Mouse (Mus musculus): ENCODE results near the gene Stap1. TPM values are rescaled to one million over a fixed set of nuclear protein-coding genes. Genes with fewer than 3 reads are reported as not detected.

The Stap1 gene
- polyA plus RNA-seq, 1 experiment from 2014 or later, result 0.28 TPM

DNA sequence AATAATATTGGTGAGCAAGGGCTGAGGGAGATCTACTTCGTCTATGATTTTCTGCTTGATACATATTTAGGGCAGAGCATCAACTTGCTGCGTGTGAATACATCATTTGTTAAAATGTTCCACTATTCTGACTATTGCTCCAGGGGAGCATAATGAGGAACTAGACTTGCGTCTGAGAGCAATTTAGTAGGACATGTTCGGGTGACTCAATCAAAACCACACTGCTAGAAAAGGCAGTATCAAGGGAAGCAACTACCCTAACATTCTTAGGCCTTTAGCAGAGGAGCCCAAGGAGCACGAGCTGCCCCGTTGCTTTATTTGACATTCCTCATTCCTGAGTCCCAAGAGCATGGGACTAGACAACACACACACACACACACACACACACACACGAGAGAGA lies 13.4 kb downstream of the Stap1 start:
- Histone ChIP-seq H3K36me3 (no peaks in the 10 kb centered on the region), H3K9ac (replicated peaks) (no peak overlapping the region), H3K4me2 (replicated peaks) (no peak overlapping the region), H3K27me3 (no peaks in the 10 kb centered on the region), H3K27ac (no peak overlapping the region), H3K4me1 (replicated peaks) (no peaks in the 10 kb centered on the region), H3K9me3 (no peaks in the 10 kb centered on the region), H3K4me3 (replicated peaks) (no peak overlapping the region)
- ATAC-seq, result no peak
- WGBS, result 87% methylated on average over 7 of the region's 7 CpGs

DNA sequence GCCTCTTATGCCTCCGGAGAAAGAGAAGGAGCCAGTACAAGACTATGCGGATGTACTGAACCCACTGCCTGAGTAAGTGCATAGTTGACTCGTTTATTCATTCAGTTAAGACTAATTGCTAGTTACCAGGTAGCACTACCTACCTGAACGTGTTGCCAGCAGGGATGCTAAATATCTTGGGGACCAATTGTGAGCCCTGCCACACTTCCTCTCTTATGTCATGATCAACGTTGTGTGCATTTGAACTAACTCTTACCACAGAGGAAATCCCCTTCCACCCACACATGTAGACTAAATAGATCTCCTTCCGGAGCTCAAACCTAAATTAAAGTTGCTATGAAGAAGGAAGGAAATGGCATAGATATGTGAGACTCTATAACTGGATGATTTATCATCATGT lies 15.2 kb downstream of the Stap1 start:
- H3K36me3 ChIP-seq, result no peaks in the 10 kb centered on the region
- no peak for ATAC-seq
- no peak overlapping the region for H3K27ac ChIP-seq
- no peaks in the 10 kb centered on the region for H3K9me3 ChIP-seq
- no peak overlapping the region for H3K4me2 ChIP-seq (replicated peaks)
- H3K4me3 ChIP-seq (replicated peaks), result no peak overlapping the region
- no peak overlapping the region for H3K9ac ChIP-seq (replicated peaks)
- WGBS, result 86% methylated on average over 6 of the region's 6 CpGs
- H3K27me3 ChIP-seq, result no peaks in the 10 kb centered on the region
- H3K4me1 ChIP-seq (replicated peaks), result no peaks in the 10 kb centered on the region

DNA sequence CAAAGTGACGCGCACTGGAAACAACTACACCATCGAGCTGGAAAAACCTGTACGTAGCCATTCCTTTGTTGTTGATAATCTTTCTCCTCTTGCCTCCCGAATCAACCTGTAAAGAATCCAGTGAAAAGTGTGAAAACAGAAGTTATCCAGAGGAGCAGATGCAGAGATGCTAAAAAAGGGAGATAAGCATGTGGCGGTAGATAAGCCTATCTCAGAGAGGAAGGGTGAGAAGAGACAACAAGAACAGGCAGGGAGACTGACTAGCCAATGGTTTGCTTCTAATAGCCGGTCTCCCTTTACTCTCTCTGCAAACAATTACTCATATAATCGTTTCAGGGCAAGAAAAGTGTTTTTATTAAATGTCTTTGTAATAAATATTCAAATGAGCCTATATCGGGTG lies 23.2 kb downstream of the Stap1 start:
- Histone ChIP-seq H3K9ac (replicated peaks) (no peak overlapping the region), H3K4me2 (replicated peaks) (no peak overlapping the region), H3K27me3 (no peaks in the 10 kb centered on the region), H3K27ac (no peak overlapping the region), H3K36me3 (no peaks in the 10 kb centered on the region), H3K9me3 (no peaks in the 10 kb centered on the region), H3K4me3 (replicated peaks) (no peak overlapping the region), H3K4me1 (replicated peaks) (no peaks in the 10 kb centered on the region)
- 90% methylated on average over 9 of the region's 9 CpGs for WGBS
- no peak for ATAC-seq

DNA sequence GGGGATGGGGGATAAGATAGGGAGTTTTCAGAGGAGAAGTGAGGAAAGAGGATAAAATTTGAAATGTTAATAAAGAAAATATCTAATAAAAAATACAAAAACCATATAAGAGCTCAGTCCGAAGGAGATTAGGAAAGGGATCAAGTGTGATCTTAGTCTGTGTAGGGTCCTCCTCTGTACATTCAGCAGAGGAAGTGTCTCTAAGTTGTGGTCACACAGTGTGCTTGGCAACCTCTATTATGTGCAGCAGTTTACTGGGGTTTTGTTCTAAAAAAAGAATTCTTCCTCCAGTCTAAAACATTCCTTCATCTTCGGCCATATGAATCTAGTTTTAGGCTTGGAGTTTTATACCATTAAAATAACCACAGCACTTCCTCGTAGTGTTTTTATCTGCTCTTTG lies 27.4 kb downstream of the Stap1 start:
- H3K27ac ChIP-seq, result no peak overlapping the region
- ATAC-seq, result no peak
- no peak overlapping the region for H3K4me3 ChIP-seq (replicated peaks)
- no peaks in the 10 kb centered on the region for H3K36me3 ChIP-seq
- 89% methylated on average over 3 of the region's 3 CpGs for WGBS
- H3K9ac ChIP-seq (replicated peaks), result no peak overlapping the region
- no peaks in the 10 kb centered on the region for H3K4me1 ChIP-seq (replicated peaks)
- H3K9me3 ChIP-seq, result no peaks in the 10 kb centered on the region
- H3K4me2 ChIP-seq (replicated peaks), result no peak overlapping the region
- no peaks in the 10 kb centered on the region for H3K27me3 ChIP-seq

DNA sequence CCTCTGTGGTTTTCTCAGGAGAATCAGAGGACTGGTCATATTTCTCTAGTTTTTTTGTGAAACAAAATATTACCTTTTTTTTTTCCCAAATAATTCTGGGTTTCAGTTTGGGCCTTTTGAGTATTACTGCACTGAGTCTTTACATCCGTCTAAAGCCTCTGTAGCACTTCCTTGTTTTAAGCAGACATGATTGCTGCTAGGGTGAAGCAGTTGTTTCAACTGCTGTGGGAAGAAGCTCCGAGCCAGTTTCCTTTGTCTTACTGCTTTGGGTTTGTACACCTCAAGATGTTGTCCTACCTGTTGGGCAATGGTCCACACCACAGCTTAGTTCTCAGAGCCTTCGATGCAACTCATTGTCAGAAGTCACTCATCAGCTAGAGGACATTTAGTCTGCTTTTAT lies 29.1 kb downstream of the Stap1 start:
- H3K9me3 ChIP-seq, result no peaks in the 10 kb centered on the region
- no peak for ATAC-seq
- WGBS, result 89% methylated on average over 3 of the region's 3 CpGs

DNA sequence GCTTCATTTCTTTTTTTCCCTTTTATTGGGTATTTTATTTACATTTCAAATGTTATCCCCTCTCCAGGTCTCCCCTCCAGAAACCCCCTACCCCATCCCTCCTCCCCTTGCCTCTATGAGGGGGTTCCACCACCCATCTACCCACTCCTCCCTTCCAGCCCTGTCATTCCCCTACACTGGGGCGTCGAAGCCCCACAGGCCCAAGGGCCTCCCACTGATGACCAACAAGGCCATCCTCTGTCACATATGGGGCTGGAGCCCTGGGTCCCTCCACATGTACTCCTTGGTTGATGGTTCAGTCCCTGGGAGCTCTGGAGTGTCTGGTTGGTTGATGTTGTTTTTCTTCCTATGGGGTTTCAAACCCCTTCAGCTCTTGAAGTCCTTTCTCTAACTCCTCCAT lies 30.6 kb downstream of the Stap1 start:
- H3K27ac ChIP-seq, result no peak overlapping the region
- no peaks in the 10 kb centered on the region for H3K4me1 ChIP-seq (replicated peaks)
- no peak overlapping the region for H3K9ac ChIP-seq (replicated peaks)
- ATAC-seq, result peak; percentile 45; the same call in 1 of the 2 replicates
- H3K27me3 ChIP-seq, result no peaks in the 10 kb centered on the region
- no peak overlapping the region for H3K4me3 ChIP-seq (replicated peaks)
- H3K4me2 ChIP-seq (replicated peaks), result no peak overlapping the region
- peaks cover 6% of the 10 kb centered on the region for H3K36me3 ChIP-seq
- no peaks in the 10 kb centered on the region for H3K9me3 ChIP-seq
- 100% methylated on average over 2 of the region's 2 CpGs for WGBS

More for the DNA sequence above, 29.1 kb downstream of the Stap1 start:
- no peaks in the 10 kb centered on the region for H3K4me1 ChIP-seq (replicated peaks)
- no peaks in the 10 kb centered on the region for H3K36me3 ChIP-seq
- H3K27me3 ChIP-seq, result no peaks in the 10 kb centered on the region
- no peak overlapping the region for H3K9ac ChIP-seq (replicated peaks)
- H3K4me3 ChIP-seq (replicated peaks), result no peak overlapping the region
- no peak overlapping the region for H3K4me2 ChIP-seq (replicated peaks)
- no peak overlapping the region for H3K27ac ChIP-seq

DNA sequence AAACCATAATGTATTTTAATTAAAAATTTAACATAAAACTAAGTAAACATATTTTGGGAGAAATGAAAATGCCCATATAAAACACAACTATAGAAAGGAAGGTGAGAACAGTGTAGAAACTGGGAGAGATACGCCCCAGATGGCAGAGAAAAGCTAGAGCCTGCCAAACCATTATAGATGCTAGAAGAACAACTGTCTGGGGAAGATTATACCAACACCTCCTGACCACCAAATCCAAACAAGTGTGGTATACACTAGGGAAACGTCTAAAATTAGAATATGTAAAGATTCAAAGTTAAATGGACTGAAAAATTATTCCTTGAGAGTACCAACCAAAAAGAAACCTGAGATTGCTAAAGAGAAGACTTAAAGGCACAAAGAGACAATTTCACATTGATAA lies 35.1 kb downstream of the Stap1 start:
- Histone ChIP-seq H3K4me3 (replicated peaks) (no peak overlapping the region), H3K27me3 (no peaks in the 10 kb centered on the region), H3K27ac (no peak overlapping the region), H3K9me3 (no peaks in the 10 kb centered on the region), H3K9ac (replicated peaks) (no peak overlapping the region), H3K4me1 (replicated peaks) (no peaks in the 10 kb centered on the region), H3K36me3 (peaks cover 17% of the 10 kb centered on the region), H3K4me2 (replicated peaks) (no peak overlapping the region)
- WGBS, result 86% methylated on average over 2 of the region's 2 CpGs
- ATAC-seq, result no peak

DNA sequence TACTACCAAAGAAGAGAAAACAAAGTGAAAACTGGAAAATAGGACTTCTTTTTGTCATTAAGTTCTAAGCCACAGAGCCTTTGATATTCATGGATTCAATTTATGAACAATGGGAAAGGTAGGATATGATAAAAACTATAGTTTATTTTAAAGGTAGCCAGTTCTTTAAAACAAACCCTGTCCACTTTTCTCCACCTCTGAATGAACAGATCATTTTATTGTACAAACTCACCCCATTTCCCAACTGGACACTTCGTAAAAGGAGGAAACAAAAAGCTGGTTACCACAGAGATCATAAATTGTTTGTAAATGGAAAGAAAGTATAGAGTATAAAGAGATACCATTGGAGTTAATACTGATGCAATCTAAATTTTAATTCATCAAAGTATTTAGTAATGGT lies 39.5 kb downstream of the Stap1 start:
- ATAC-seq, result no peak
- Histone ChIP-seq H3K9ac (replicated peaks) (no peak overlapping the region), H3K4me1 (replicated peaks) (no peaks in the 10 kb centered on the region), H3K9me3 (no peaks in the 10 kb centered on the region), H3K4me3 (replicated peaks) (no peak overlapping the region), H3K27me3 (no peaks in the 10 kb centered on the region), H3K36me3 (peaks cover 22% of the 10 kb centered on the region), H3K4me2 (replicated peaks) (no peak overlapping the region), H3K27ac (no peak overlapping the region)
- WGBS, result 95% methylated on average over 1 of the region's 1 CpGs

DNA sequence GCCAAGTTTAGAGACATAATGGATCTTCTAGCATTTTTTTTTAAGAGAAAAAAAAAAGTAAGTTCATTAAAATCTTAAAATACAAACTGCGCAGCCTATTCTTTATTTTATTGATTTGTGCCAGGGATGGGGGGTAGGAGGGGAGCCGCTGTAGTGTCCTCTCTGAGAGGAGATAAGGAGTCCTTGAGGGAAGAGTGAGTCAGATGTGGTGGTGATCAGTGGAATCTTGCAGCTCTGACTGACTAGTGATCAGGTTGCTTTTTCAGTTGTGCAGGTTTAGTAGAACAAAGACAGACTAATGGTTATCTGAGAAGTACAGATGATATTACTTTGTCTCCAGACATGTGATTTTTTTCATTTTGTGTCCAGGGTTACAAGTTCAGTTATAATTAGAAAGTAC lies 41.5 kb downstream of the Stap1 start:
- H3K4me3 ChIP-seq (replicated peaks), result no peak overlapping the region
- no peaks in the 10 kb centered on the region for H3K4me1 ChIP-seq (replicated peaks)
- no peak for ATAC-seq
- 98% methylated on average over 2 of the region's 2 CpGs for WGBS
- no peak overlapping the region for H3K9ac ChIP-seq (replicated peaks)
- no peak overlapping the region for H3K4me2 ChIP-seq (replicated peaks)
- peaks cover 15% of the 10 kb centered on the region for H3K36me3 ChIP-seq
- H3K27me3 ChIP-seq, result no peaks in the 10 kb centered on the region
- H3K27ac ChIP-seq, result no peak overlapping the region
- H3K9me3 ChIP-seq, result no peaks in the 10 kb centered on the region

DNA sequence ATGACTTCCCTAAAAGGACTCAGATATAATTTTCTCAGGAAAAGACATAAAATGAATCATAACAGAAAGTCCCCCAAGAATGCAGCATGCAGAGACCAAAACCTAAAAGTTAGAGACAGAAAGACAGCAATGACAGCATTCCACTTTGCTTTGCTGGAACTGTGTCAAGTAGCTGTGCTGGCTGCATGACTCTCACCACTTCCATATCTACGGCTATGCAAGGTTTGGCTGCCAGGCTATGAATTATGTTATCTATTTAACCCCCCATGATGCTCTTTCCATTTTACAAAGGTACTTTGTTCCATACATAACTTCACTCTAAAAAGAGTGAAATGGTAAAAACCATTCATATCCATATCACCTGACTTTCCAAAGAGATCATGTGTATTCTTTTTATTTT lies 42.5 kb downstream of the Stap1 start:
- H3K27ac ChIP-seq, result no peak overlapping the region
- no peaks in the 10 kb centered on the region for H3K27me3 ChIP-seq
- H3K4me3 ChIP-seq (replicated peaks), result no peak overlapping the region
- no peak overlapping the region for H3K4me2 ChIP-seq (replicated peaks)
- ATAC-seq, result no peak
- peaks cover 22% of the 10 kb centered on the region for H3K36me3 ChIP-seq
- H3K9ac ChIP-seq (replicated peaks), result no peak overlapping the region
- H3K9me3 ChIP-seq, result no peaks in the 10 kb centered on the region
- no peaks in the 10 kb centered on the region for H3K4me1 ChIP-seq (replicated peaks)
- WGBS, result 91% methylated on average over 1 of the region's 1 CpGs

DNA sequence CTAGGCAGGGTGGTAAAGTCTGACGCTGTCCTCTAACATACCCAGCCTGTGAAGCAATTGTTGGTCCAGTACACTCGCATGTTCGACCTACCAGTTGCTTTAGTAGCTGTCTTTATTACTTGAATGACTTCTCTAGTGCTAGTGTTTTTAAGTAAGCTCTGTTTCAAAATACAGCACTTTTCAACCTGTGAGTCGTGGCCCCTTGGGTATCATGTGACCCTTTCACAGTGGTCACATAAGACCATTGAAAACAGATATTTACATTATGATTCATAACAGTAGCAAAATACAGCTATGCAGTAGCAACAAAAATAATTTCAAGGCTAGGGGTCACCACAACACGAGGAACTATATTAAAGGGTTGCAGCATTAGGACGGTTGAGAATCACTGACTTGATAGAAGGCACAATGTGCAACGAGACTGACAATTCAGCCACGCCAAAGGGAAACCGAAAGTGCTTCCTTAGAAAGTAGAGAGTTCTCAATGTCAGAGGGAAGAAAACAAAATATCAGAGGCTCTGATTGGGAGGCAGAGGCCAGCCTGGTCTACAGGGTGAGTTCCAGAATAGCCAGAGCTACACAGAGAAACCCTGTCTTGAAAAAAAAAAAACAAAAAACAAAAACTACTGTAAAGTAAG lies 47.0 kb downstream of the Stap1 start:
- Histone ChIP-seq H3K36me3 (peaks cover 25% of the 10 kb centered on the region), H3K9ac (replicated peaks) (no peak overlapping the region), H3K4me1 (replicated peaks) (no peaks in the 10 kb centered on the region), H3K9me3 (no peaks in the 10 kb centered on the region), H3K4me2 (replicated peaks) (no peak overlapping the region), H3K27ac (no peak overlapping the region), H3K4me3 (replicated peaks) (no peak overlapping the region), H3K27me3 (no peaks in the 10 kb centered on the region)
- WGBS, result 90% methylated on average over 9 of the region's 9 CpGs
- ATAC-seq, result no peak

DNA sequence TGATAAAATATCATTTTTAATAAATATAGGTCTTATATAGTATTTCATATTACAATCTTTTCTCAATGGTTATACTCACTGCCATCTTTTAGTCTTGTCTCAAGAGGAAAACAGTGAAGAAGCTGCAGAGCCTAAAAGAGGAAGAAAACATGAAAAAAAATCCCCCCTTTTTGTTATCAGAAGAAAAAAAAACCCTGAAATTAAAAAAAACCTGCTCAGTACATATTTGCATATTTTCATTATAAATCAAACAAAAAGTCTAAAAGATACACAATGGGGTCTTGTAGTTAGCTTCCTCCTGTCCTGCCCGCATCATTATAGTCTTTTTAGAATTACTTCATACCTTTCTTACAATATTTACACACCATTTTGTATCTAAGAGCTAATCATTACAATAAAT lies 57.2 kb downstream of the Stap1 start:
- H3K36me3 ChIP-seq, result peaks cover 29% of the 10 kb centered on the region
- H3K27me3 ChIP-seq, result no peaks in the 10 kb centered on the region
- ATAC-seq, result no peak
- no peak overlapping the region for H3K27ac ChIP-seq
- no peak overlapping the region for H3K4me3 ChIP-seq (replicated peaks)
- H3K4me1 ChIP-seq (replicated peaks), result no peaks in the 10 kb centered on the region
- H3K4me2 ChIP-seq (replicated peaks), result no peak overlapping the region
- no peak overlapping the region for H3K9ac ChIP-seq (replicated peaks)
- no peaks in the 10 kb centered on the region for H3K9me3 ChIP-seq
- WGBS, result 96% methylated on average over 1 of the region's 1 CpGs

DNA sequence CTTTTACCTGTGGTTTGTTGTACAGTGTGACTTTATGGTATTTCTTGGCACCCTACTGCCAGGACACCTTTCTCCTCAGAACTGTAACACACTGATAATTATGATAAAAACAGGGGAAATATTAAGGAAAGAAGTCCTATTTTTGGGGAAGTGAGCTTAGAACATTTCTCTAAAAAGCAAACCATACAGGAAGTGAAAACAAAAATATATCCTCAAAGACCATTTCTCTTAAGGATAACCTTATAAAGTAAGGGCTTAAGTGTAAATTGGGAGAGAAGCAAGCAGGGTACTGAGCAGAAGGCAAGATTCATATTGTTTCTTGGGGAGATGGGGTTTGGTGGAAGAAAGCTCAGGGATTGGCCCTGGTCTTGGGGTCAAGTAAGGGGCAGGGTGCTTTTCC lies 58.3 kb downstream of the Stap1 start:
- Histone ChIP-seq H3K4me3 (replicated peaks) (no peak overlapping the region), H3K27ac (no peak overlapping the region), H3K9ac (replicated peaks) (no peak overlapping the region), H3K36me3 (peaks cover 33% of the 10 kb centered on the region), H3K27me3 (no peaks in the 10 kb centered on the region), H3K4me1 (replicated peaks) (no peaks in the 10 kb centered on the region), H3K9me3 (no peaks in the 10 kb centered on the region), H3K4me2 (replicated peaks) (no peak overlapping the region)
- no peak for ATAC-seq
